Mouse (Mus musculus) lung, adult 2 months (tissue): ENCODE data around the gene Magi2.

Experiments used
- CTCF ChIP-seq: fragments of 200-500 bp; IDR thresholded peaks from 2 replicates; pipeline ENCODE4 v1.5.1; 2011; ENCODE audit warnings: mild to moderate bottlenecking, low read length, control low read depth; ENCODE audit not compliant: insufficient read depth
- POLR2A ChIP-seq: fragments of 200-500 bp; IDR thresholded peaks from 2 replicates; pipeline ENCODE4 v1.6.1; 2011; ENCODE audit warnings: low read depth, mild to moderate bottlenecking, control low read depth, low read length, borderline replicate concordance; ENCODE audit errors: extremely low read depth

DNA sequence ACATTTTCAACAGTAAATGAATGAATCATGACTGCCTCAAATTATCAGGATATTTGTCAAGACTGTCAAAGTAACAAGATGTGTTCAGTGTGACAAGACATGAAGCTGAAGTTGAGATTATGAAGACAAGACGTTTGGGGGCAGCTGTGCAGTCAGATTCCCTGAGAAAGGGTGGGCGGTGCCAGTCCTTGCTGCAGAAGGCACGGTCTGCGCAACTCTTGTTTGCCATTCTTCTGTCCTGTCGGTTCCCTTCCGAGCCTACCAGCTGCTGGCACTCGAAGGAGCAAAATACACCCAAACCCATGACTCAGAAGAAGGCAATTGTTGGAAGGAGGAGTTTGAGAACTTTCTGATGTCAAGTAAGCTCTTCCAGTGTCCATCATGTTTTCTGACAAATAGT lies 852.1 kb downstream of the Magi2 start:
- TF ChIP-seq CTCF, result no peak
- no peak for TF ChIP-seq POLR2A
